Mouse (Mus musculus) right cerebral cortex, postnatal 4 days (tissue): ENCODE measurements around the gene Spaca7.
"Not testable (repeated sequence)": the region's sequence is repeated elsewhere in the genome, so short reads cannot be mapped to it uniquely, and the experiment has no call there.

Experiments used
- DNase-seq: peaks from one replicate; pipeline ENCODE4 v3.0.0-alpha.2; 2022

Spaca7 gene

GRCm38 (mm10) chr8:12609752-12610449 is 37.1 kb downstream of the Spaca7 start:
- no peak for DNase-seq

DNA sequence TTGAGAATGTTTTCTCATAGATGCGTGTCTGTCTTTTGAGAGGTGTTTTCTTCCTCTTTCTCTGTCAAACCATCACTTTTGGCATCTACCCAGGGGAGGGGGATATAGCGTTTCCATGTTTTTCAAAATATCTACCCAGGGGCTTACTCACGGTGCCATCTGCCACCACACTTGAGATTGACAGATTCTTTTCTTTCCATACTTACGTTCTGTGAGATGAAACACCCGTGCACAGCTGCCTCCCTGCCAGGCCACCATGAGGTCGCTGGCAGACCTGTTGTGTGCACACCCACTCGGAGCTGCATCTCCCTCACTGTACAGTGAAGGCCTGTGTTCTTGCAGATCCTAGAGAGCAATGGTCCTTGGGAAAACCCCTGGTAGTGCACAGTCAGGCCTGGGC is 40.4 kb downstream of the Spaca7 start:
- DNase-seq, result no peak

- DNase-seq, result not testable (repeated sequence)
These were observed 44.5 kb downstream of the Spaca7 start for GRCm38 (mm10) chr8:12617369-12617768.

GRCm38 (mm10) chr8:12621550-12622222 is 48.9 kb downstream of the Spaca7 start:
- DNase-seq, result no peak

DNA sequence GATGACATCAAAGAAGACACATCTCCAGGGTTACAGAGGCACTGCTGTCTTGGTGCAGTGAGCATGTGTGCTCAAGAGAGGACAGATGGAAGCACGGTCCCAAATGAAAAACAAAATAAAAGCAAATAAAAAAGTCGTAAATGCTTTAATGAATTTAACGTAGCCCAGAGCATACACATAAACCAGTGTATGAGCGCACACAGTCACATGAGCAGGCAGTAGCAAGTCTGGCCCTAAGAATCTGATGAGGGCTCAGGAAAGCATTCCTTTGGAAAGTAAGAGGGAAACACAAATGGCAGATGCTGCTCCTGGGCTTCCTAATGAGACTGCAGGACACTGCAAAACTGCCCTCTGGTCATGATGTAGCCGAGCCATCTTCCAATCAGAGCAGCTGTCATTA is 53.1 kb downstream of the Spaca7 start:
- DNase-seq, result no peak

GRCm38 (mm10) chr8:12629079-12629478 is 56.2 kb downstream of the Spaca7 start:
- DNase-seq, result peak; percentile 56

- DNase-seq, result no peak
These were observed 62.5 kb downstream of the Spaca7 start for GRCm38 (mm10) chr8:12635366-12635765.

- no peak for DNase-seq
These were observed 65.6 kb downstream of the Spaca7 start for GRCm38 (mm10) chr8:12638446-12638845.

GRCm38 (mm10) chr8:12641527-12641926 is 68.7 kb downstream of the Spaca7 start:
- no peak for DNase-seq

- no peak for DNase-seq
These were observed 71.5 kb downstream of the Spaca7 start for GRCm38 (mm10) chr8:12644341-12644740.

DNA sequence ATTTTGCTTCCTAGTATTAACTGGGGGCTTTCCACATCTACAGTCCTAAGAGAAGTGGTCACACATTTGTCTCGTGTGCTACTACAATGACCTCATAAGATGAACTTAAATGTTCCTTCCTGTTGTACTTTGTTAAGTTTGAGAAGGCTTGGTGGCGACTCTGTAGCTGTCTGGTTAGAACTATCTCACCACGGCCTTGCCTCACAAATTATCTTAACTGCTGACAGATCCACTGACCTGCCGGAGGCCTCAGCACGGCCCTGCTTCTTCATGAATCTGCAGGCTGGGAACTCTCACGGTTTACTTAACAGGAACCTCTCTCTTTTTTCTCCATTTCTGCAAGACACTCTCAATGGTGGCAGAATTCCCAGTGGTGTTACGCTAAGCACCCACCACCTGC is 72.1 kb downstream of the Spaca7 start:
- DNase-seq, result no peak

- no peak for DNase-seq
These were observed 73.7 kb downstream of the Spaca7 start for GRCm38 (mm10) chr8:12646536-12646935.

- DNase-seq, result no peak
These were observed 76.1 kb downstream of the Spaca7 start for GRCm38 (mm10) chr8:12648951-12649350.
